Mouse (Mus musculus) kidney, adult 2 months (tissue): ENCODE results near the gene Cd33.

Source experiments
- CTCF ChIP-seq: fragments of 200-500 bp; conservative IDR thresholded peaks from 2 replicates; pipeline ENCODE4 v1.5.1; 2011; ENCODE audit warnings: low read depth, mild to moderate bottlenecking, control low read depth, low read length, moderate library complexity, mixed read lengths; ENCODE audit not compliant: insufficient read depth, insufficient read length
- POLR2A ChIP-seq: fragments of 200-500 bp; IDR thresholded peaks from one replicate; pipeline ENCODE4 v1.6.1; 2011; ENCODE audit warnings: low read depth, low read length, control low read depth

GRCm38 (mm10) chr7:43512519-43512918, 31.7 kb downstream of the Cd33 start:
- no peak for TF ChIP-seq POLR2A
- no peak for TF ChIP-seq CTCF
